Mouse (Mus musculus) thymus, postnatal 36 days (tissue): ENCODE results near the gene Dab1.

Source experiments
- DNase-seq, 2 experiments: peaks; one replicate each; pipeline ENCODE4 v3.0.0; 2022; ENCODE audit warnings: mixed read lengths in 2 of 2

Gene Dab1

GRCm38 (mm10) chr4:103702137-103702536, 83.0 kb downstream of the Dab1 start:
- DNase-seq, result no peak

GRCm38 (mm10) chr4:103704477-103704876, 85.3 kb downstream of the Dab1 start:
- DNase-seq, result no peak

- no peak for DNase-seq
Observed at GRCm38 (mm10) chr4:103706501-103706900, 87.3 kb downstream of the Dab1 start.

- no peak for DNase-seq
Observed at GRCm38 (mm10) chr4:103707140-103707539, 88.0 kb downstream of the Dab1 start.

GRCm38 (mm10) chr4:103711353-103711752, 92.2 kb downstream of the Dab1 start:
- no peak for DNase-seq

- no peak for DNase-seq
Observed at GRCm38 (mm10) chr4:103713921-103714320, 94.8 kb downstream of the Dab1 start.

- DNase-seq, result no peak
Observed at GRCm38 (mm10) chr4:103714991-103715390, 95.8 kb downstream of the Dab1 start.

GRCm38 (mm10) chr4:103715568-103715967, 96.4 kb downstream of the Dab1 start:
- DNase-seq, result no peak

GRCm38 (mm10) chr4:103722738-103723137, 103.6 kb downstream of the Dab1 start:
- DNase-seq, result no peak

- DNase-seq, result no peak
Observed at GRCm38 (mm10) chr4:103726486-103726885, 107.3 kb downstream of the Dab1 start.

GRCm38 (mm10) chr4:103737185-103737584, 118.0 kb downstream of the Dab1 start:
- no peak for DNase-seq

GRCm38 (mm10) chr4:103751249-103751855, 132.2 kb downstream of the Dab1 start:
- DNase-seq, result no peak

- DNase-seq, result no peak
Observed at GRCm38 (mm10) chr4:103754561-103754960, 135.4 kb downstream of the Dab1 start.

- no peak for DNase-seq
Observed at GRCm38 (mm10) chr4:103757241-103757640, 138.1 kb downstream of the Dab1 start.

- DNase-seq, result no peak
Observed at GRCm38 (mm10) chr4:103762416-103762815, 143.3 kb downstream of the Dab1 start.

GRCm38 (mm10) chr4:103775712-103776111, 156.6 kb downstream of the Dab1 start:
- no peak for DNase-seq

- DNase-seq, result no peak
Observed at GRCm38 (mm10) chr4:103781398-103781797, 162.2 kb downstream of the Dab1 start.

GRCm38 (mm10) chr4:103783561-103784247, 164.5 kb downstream of the Dab1 start:
- DNase-seq, result no peak

- DNase-seq, result no peak
Observed at GRCm38 (mm10) chr4:103793589-103794312, 174.6 kb downstream of the Dab1 start.

- no peak for DNase-seq
Observed at GRCm38 (mm10) chr4:103796416-103796815, 177.3 kb downstream of the Dab1 start.

- DNase-seq, result no peak
Observed at GRCm38 (mm10) chr4:103802439-103802838, 183.3 kb downstream of the Dab1 start.

GRCm38 (mm10) chr4:103804461-103804860, 185.3 kb downstream of the Dab1 start:
- no peak for DNase-seq

- no peak for DNase-seq
Observed at GRCm38 (mm10) chr4:103822669-103823068, 203.5 kb downstream of the Dab1 start.

GRCm38 (mm10) chr4:103838377-103838776, 219.2 kb downstream of the Dab1 start:
- no peak for DNase-seq
